Mouse (Mus musculus) forebrain, embryonic 12.5 days (tissue): ENCODE measurements around the gene Tbc1d9b. TPM values are rescaled to one million over a fixed set of nuclear protein-coding genes. Genes with fewer than 3 reads are reported as not detected.
"Not testable (repeated sequence)": the region's sequence is repeated elsewhere in the genome, so short reads cannot be mapped to it uniquely, and the experiment has no call there.

Experiments
- ATAC-seq: fragments of 200-750 bp; cut with Nextera tagmentation; 2 replicates; pipeline ENCODE4 v1.8.0; 2017; ENCODE audit warnings: moderate TSS enrichment; ENCODE audit not compliant: low FRiP score
- H3K27ac ChIP-seq: fragments of 300-500 bp; sonication (generic); 2 replicates; pipeline ENCODE4 v1.5.1; 2016; ENCODE audit warnings: mild to moderate bottlenecking
- H3K27me3 ChIP-seq: fragments of 300-500 bp; sonication (generic); 2 replicates; pipeline ENCODE4 v1.6.1; 2016; ENCODE audit warnings: mild to moderate bottlenecking
- H3K36me3 ChIP-seq: fragments of 300-500 bp; sonication (generic); replicated peaks from 2 replicates; pipeline ENCODE4 v1.6.1; 2016; ENCODE audit warnings: mild to moderate bottlenecking
- H3K4me1 ChIP-seq: fragments of 300-500 bp; sonication (generic); 2 replicates; pipeline ENCODE4 v1.6.1; 2016
- H3K4me2 ChIP-seq: fragments of 300-500 bp; sonication (generic); 2 replicates; pipeline ENCODE4 v1.6.1; 2016; ENCODE audit warnings: mild to moderate bottlenecking, moderate library complexity
- H3K4me3 ChIP-seq: fragments of 300-500 bp; sonication (generic); replicated peaks from 2 replicates; pipeline ENCODE4 v1.5.1; 2016; ENCODE audit warnings: mild to moderate bottlenecking
- H3K9ac ChIP-seq: fragments of 300-500 bp; sonication (generic); 2 replicates; pipeline ENCODE4 v1.6.1; 2016; ENCODE audit warnings: mild to moderate bottlenecking
- H3K9me3 ChIP-seq: fragments of 300-500 bp; sonication (generic); 2 replicates; pipeline ENCODE4 v1.6.1; 2016
- WGBS: fragments of 180-500 bp; shearing (Covaris S2); methylation state at CpG from one replicate; pipeline ENCODE4 v1.1.7; 2016; 5-methylcytosine and 5-hydroxymethylcytosine counted together
- polyA plus RNA-seq: library from polyadenylated mRNA; unstranded; fragments of >200 nt; fragmentation: Nextera tagmentation; extraction: Ambion mirVana; gene quantifications from 2 replicates; pipeline ENCODE4 v1.2.1, GENCODE M21; 2016

Gene Tbc1d9b
- 38.3 and 39.2 TPM in 2 replicates for polyA plus RNA-seq

DNA sequence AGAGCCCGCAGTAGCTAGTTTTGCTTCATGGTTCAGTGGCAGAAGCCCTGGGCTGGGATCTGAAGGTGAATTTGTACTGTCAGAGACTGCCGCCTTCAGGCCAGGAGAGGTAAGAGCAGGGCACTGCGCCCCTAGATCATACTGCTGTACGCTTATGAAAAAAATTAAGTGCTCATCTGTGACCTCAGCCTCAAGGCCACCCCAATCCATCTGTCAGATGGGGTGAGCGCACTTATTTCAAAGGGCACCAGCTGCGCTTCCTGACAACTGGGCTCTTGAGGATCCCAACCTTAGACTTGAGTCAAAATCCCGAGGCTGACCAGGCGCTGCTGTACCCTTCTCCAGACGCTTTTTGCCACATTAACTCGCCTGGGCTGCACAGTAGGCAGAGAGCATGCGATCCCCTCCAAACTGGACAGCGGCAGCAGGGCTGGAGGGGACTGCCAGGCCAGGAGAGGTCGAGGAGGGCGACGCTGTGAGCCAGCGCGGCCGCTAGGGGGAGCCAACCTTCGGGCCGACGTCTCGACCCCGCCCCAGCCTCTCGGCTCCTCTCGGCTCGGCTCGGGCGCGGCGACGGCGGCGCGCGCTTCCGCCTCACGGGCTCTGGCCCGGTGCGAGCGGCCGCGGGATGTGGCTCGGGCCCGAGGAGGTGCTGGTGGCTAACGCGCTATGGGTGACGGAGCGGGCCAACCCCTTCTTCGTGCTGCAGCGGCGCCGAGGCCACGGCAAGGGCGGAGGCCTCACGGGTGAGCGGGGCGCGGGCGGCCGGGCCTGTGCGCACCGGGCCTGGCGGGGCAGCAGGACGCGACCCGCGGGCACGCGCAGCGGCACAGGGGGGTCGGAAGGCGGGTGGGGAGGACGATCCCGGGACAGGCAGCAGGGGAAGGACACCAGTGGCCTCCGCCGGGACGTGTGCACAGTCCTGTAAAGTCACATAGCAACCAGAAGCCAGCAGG, at the start of gene Tbc1d9b:
Gene Tbc1d9b (plus strand): TSS at position 586 of the 956 bp plus-strand sequence.
- ATAC-seq, result peak; percentile 94
- no peaks in the 10 kb centered on the region for H3K9me3 ChIP-seq
- WGBS, result under 1% methylated on average over 71 of the region's 77 CpGs

DNA sequence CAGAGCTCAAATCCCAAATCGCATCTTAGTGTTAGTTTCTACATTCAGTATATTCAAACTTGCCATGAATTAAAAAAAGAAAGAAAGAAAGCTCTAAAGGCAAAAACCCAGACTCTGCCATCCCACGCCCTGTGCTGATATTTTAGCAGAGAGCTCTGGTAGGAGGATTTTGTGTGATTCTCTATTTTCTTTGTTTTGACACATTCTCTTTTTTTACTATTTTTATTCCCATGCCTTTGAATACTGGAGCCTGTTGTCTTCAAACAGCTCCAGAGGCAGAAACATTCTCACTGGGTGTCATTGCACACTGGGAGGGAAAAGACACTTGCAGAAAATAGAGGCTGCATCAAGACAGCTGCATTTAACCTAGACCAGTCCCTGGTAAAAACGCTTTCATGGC, 45.0 kb upstream of the Tbc1d9b start:
- H3K4me1 ChIP-seq, result peaks cover 11% of the 10 kb centered on the region
- H3K36me3 ChIP-seq, result peaks cover 55% of the 10 kb centered on the region
- H3K9me3 ChIP-seq, result no peaks in the 10 kb centered on the region
- no peaks in the 10 kb centered on the region for H3K27me3 ChIP-seq
- no peak overlapping the region for H3K27ac ChIP-seq
- no peak overlapping the region for H3K9ac ChIP-seq
- H3K4me3 ChIP-seq, result no peak overlapping the region
- no peak for ATAC-seq
- WGBS, result 93% methylated on average over 3 of the region's 3 CpGs
- H3K4me2 ChIP-seq, result no peak overlapping the region

More for the DNA sequence above, at the start of gene Tbc1d9b:
- Histone ChIP-seq H3K36me3 (peaks cover 7% of the 10 kb centered on the region), H3K4me1 (peaks cover 24% of the 10 kb centered on the region), H3K4me2 (peak within 1 kb of the TSS; percentile 81), H3K27ac (peak within 1 kb of the TSS; percentile 78), H3K4me3 (peak within 1 kb of the TSS; percentile 92), H3K9ac (peak within 1 kb of the TSS; percentile 98), H3K27me3 (no peaks in the 10 kb centered on the region)

DNA sequence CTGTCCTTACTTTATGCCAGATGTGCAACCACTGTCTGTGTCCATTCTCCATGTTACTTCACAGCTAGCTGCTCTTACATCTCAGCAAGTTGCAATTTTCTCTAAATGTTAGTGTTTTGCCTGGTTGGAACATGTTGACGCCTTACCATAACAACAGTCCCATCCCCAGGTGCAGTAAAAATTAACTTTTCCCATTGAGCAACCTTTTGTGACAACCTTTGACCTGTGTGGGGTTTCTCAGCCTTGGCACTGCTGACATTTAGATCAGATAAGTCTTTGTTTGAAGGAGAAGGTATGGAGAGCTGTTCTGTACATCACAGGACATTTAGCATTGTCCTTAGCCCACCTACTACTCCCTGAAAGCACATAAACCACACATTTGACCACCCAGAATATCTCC, 41.4 kb upstream of the Tbc1d9b start:
- Histone ChIP-seq H3K4me3 (no peak overlapping the region), H3K9me3 (no peaks in the 10 kb centered on the region), H3K27ac (no peak overlapping the region), H3K36me3 (peaks cover 72% of the 10 kb centered on the region), H3K9ac (no peak overlapping the region), H3K4me2 (no peak overlapping the region), H3K27me3 (no peaks in the 10 kb centered on the region), H3K4me1 (peaks cover 15% of the 10 kb centered on the region)
- no peak for ATAC-seq
- 88% methylated on average over 1 of the region's 1 CpGs for WGBS

DNA sequence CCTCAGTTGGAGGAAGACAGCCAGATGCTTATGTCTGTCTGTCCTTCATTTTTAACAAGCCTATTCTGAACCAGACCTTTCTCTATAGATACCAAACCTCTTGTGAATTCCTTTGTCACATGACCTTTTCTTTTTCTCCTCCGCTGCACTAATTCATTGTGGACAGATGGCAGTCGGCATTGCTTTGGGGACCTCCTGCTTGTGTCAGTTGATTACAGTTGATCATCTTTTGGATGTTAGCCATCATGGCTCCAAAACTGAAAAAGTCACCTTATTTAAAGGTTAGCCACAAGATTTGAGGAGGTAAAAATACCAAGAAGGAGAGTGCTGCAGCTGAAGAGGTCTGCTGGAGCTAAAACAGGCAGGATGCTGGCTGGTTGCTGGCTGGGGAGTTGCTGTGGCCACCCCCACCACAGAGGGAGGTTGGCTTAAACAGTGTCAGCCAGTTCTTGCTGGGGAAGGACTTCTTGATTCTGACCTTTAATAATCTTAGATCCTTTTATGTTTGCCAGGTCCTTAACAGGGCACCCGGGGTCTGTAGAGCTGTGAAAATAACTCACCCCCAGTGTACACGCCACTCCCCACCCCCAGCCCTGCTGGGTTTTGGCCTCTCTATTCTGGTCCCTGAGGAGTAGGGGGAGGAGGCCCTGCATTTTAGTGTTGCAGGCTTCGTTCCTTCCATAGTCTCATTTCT, 40.1 kb upstream of the Tbc1d9b start:
- Histone ChIP-seq H3K4me3 (no peak overlapping the region), H3K27ac (peak overlapping the region; percentile 51; the same call in 1 of the 2 replicates), H3K9ac (no peak overlapping the region), H3K27me3 (no peaks in the 10 kb centered on the region), H3K4me2 (no peak overlapping the region), H3K4me1 (peaks cover 15% of the 10 kb centered on the region), H3K36me3 (peaks cover 79% of the 10 kb centered on the region), H3K9me3 (no peaks in the 10 kb centered on the region)
- 52% methylated on average over 5 of the region's 5 CpGs for WGBS
- no peak for ATAC-seq

DNA sequence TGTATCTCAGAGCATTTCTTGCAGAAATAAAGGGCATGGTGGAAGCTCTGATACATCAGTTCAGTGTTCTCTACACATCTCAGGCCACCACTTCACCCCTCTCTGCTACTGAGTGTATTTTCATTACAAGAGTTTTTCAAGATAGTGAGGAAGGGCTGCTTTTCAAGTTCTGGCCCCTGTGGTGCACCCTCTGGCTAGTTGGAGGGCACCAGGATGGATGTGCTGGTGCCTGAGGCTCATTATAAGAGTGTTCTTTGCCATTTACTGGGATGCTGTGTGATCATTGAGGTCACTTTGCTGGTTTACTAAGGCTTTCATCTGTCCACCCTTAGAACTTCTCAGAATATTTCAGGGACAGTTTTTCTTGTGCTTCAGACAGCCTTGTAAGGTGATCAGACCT, 39.5 kb upstream of the Tbc1d9b start:
- no peak for ATAC-seq
- Histone ChIP-seq H3K36me3 (peaks cover 79% of the 10 kb centered on the region), H3K9me3 (no peaks in the 10 kb centered on the region), H3K27ac (0 out of 2 replicates have a peak overlapping the region, but pooled peaks have one; percentile 51), H3K4me3 (no peak overlapping the region), H3K4me1 (peaks cover 15% of the 10 kb centered on the region), H3K9ac (no peak overlapping the region), H3K4me2 (no peak overlapping the region), H3K27me3 (no peaks in the 10 kb centered on the region)

DNA sequence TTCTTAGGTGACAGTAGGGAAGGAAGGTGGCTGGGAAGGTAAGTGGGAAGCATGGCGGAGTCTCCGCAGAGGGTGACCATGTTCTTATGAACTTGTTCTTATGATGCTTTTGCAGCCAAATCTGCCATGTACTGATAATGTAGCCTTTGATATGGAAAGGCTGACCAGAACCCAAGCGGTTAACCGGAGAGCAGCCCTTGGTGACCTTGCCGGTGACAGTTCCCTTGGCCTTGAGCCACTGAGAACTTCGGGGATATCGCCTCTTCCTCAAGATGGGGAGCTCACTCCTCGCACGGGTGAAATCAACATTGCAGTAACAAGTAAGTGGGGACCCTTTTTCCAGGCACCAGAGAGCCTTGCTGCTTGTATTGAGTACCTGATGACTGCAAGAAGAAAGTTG, 35.5 kb upstream of the Tbc1d9b start:
- H3K9me3 ChIP-seq, result no peaks in the 10 kb centered on the region
- H3K4me3 ChIP-seq, result no peak overlapping the region
- no peak overlapping the region for H3K9ac ChIP-seq
- peaks cover 9% of the 10 kb centered on the region for H3K4me1 ChIP-seq
- 92% methylated on average over 9 of the region's 9 CpGs for WGBS
- ATAC-seq, result no peak
- H3K27ac ChIP-seq, result no peak overlapping the region
- H3K36me3 ChIP-seq, result peaks cover 76% of the 10 kb centered on the region
- H3K4me2 ChIP-seq, result no peak overlapping the region
- no peaks in the 10 kb centered on the region for H3K27me3 ChIP-seq

DNA sequence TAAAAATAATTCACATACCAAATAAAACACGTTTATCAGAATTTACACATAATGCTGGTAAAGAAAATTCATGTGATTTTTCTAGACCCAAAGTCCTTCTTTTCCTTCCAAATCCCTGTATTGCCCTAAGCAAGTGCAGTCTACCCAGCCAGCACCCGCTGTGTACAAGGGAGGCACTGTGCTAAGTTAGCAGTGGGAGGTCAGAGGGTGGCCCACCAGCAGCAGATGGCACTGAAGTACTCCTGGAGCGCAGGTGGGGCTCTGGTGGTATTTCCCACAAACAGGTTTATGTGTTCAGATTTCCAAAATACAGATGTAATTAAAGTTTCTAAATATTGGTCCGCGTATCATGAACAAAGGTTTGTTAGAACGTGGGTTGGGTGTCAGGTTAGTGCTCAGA, 34.1 kb upstream of the Tbc1d9b start:
- H3K4me3 ChIP-seq, result no peak overlapping the region
- no peaks in the 10 kb centered on the region for H3K27me3 ChIP-seq
- peaks cover 72% of the 10 kb centered on the region for H3K36me3 ChIP-seq
- H3K4me2 ChIP-seq, result no peak overlapping the region
- no peaks in the 10 kb centered on the region for H3K4me1 ChIP-seq
- no peak overlapping the region for H3K27ac ChIP-seq
- H3K9ac ChIP-seq, result no peak overlapping the region
- WGBS, result 95% methylated on average over 6 of the region's 6 CpGs
- ATAC-seq, result no peak
- no peaks in the 10 kb centered on the region for H3K9me3 ChIP-seq

DNA sequence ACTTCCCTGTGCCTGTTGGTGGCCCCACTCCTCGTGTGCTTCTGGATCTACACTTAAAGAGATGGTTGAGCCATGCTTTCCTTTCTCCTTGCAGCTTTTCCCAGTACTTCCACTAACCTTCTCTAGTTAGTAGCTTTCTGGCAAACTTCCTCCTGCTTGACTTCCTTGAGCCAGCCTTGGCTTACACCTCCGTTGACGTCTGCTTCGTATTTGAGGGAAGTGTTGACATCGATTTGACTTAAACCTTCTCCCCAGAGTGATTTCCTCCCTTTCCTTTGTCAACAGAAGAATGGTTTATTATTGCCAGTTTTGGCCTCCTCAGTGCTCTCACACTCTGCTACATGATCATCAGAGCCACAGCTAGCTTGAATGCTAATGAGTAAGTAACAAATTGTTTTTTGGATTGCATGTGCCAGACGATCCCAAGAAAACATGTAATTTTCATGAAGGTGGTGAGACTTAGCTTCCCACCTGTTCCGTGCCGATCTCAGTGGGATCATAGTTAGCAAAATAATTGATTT, 32.2 kb upstream of the Tbc1d9b start:
- no peak overlapping the region for H3K4me3 ChIP-seq
- no peak overlapping the region for H3K4me2 ChIP-seq
- H3K9ac ChIP-seq, result no peak overlapping the region
- peaks cover 66% of the 10 kb centered on the region for H3K36me3 ChIP-seq
- H3K9me3 ChIP-seq, result no peaks in the 10 kb centered on the region
- H3K4me1 ChIP-seq, result no peaks in the 10 kb centered on the region
- no peak overlapping the region for H3K27ac ChIP-seq
- H3K27me3 ChIP-seq, result no peaks in the 10 kb centered on the region
- WGBS, result 93% methylated on average over 8 of the region's 8 CpGs
- no peak for ATAC-seq

DNA sequence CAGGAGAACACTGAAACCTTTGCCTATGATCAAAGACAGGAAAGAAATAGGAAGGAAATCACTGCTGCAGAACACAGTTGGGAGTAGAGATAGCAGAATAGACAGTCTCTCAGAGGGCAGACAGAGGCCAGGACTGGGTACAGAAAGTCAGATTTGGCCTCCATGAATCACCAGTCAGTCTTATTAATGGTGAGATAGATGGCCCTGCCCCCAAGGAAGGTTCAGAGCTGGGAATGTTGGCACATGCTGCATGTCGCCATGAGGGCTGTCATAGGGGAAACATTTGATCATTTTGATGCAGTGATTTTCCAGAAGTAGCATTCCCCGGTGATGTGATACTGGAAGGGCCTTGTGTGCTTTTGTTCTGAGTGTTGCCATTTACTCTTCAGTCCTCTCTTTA, 31.5 kb upstream of the Tbc1d9b start:
- Histone ChIP-seq H3K36me3 (peaks cover 70% of the 10 kb centered on the region), H3K4me3 (no peak overlapping the region), H3K27me3 (no peaks in the 10 kb centered on the region), H3K4me1 (no peaks in the 10 kb centered on the region), H3K9me3 (no peaks in the 10 kb centered on the region), H3K4me2 (no peak overlapping the region), H3K9ac (no peak overlapping the region), H3K27ac (no peak overlapping the region)
- WGBS, result 92% methylated on average over 2 of the region's 2 CpGs
- no peak for ATAC-seq

DNA sequence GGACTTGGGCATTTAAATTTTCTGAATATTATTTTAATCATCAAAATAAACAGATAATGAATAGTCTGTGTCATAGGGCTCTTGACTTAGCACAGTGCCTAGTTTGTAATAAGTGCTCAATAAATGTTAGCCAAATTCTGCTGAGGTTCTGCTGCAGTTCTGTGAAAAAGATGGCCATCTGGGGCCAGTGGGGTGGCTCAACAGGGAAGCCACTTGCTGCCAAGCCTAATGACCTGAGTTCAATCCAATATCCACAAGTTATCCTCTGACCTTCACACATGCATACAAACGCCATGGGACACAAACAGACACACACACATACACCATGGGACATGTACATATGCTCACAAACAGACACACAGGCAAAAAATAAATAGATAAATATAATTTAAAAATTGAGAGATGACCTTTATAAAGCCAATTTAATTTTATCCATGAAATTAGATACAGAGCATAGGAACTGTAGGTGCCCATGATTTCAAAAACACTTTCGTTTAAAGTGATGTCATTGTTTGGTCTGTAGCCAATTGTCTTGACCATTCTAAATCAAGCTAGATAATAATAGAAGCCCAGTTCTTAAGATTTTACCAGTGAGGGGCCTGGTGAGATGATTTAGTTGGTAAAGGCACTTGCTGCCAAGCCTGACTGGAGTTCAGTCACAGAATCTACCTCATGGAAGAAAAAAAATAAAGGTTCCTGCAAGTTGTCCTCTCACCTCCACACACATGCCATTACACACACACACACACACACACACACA, 30.5 kb upstream of the Tbc1d9b start:
- ATAC-seq, result no peak
- no peaks in the 10 kb centered on the region for H3K9me3 ChIP-seq
- no peak overlapping the region for H3K4me2 ChIP-seq
- no peak overlapping the region for H3K27ac ChIP-seq
- H3K4me1 ChIP-seq, result no peaks in the 10 kb centered on the region
- WGBS, result 89% methylated on average over 2 of the region's 2 CpGs
- H3K9ac ChIP-seq, result no peak overlapping the region
- peaks cover 64% of the 10 kb centered on the region for H3K36me3 ChIP-seq
- no peaks in the 10 kb centered on the region for H3K27me3 ChIP-seq
- no peak overlapping the region for H3K4me3 ChIP-seq

DNA sequence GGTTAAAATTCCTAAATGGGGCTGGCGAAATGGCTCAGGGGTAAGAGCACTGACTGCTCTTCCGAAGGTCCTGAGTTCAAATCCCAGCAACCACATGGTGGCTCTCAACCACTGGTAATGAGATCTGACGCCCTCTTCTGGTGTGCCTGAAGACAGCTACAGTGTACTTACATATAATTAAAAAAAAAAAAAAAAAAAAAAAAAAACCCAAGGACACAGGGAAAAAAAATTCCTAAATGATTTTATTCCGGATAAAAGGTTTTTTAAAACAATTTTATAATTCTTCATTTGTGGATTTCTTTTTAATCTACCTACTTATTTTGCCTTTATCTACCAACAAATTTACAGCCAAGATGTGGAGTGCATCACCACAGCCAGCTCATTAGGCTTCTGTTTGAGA, 29.2 kb upstream of the Tbc1d9b start:
- not testable (repeated sequence) for H3K9me3 ChIP-seq, H3K27ac ChIP-seq, H3K4me1 ChIP-seq, ATAC-seq, H3K27me3 ChIP-seq, H3K4me2 ChIP-seq, H3K4me3 ChIP-seq, H3K9ac ChIP-seq
- H3K36me3 ChIP-seq, result peaks cover 54% of the 10 kb centered on the region
- 86% methylated on average over 4 of the region's 4 CpGs for WGBS

DNA sequence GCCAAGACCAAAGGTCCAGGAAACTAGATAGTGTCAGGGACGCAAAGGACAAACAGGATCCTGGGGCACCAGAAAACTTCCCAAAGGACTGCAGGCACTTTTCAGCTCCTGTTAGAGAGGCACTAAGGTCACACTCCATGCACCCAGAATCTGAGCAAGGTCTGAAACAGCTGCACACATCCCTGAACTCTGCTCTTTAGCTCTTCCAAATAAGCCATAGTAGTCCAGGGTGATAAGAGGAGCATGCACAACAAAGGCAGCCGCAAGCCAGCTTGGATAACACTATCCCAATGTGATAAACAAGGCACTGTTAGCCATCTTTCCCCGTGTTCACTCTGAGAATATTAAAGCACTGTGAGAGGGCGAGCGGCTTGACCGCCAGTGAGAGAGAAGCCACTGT, 27.2 kb upstream of the Tbc1d9b start:
- Histone ChIP-seq H3K4me2 (no peak overlapping the region), H3K4me3 (no peak overlapping the region), H3K4me1 (no peaks in the 10 kb centered on the region), H3K36me3 (peaks cover 40% of the 10 kb centered on the region), H3K27me3 (no peaks in the 10 kb centered on the region), H3K9me3 (no peaks in the 10 kb centered on the region), H3K9ac (no peak overlapping the region), H3K27ac (no peak overlapping the region)
- WGBS, result 91% methylated on average over 6 of the region's 6 CpGs
- no peak for ATAC-seq
